Mouse (Mus musculus): ENCODE data around the gene Nos1. TPM values are rescaled to one million over a fixed set of nuclear protein-coding genes. Genes with fewer than 3 reads are reported as not detected.

Nos1 gene
- polyA plus RNA-seq, 2 experiments, result 0.41 to 0.70 TPM

DNA sequence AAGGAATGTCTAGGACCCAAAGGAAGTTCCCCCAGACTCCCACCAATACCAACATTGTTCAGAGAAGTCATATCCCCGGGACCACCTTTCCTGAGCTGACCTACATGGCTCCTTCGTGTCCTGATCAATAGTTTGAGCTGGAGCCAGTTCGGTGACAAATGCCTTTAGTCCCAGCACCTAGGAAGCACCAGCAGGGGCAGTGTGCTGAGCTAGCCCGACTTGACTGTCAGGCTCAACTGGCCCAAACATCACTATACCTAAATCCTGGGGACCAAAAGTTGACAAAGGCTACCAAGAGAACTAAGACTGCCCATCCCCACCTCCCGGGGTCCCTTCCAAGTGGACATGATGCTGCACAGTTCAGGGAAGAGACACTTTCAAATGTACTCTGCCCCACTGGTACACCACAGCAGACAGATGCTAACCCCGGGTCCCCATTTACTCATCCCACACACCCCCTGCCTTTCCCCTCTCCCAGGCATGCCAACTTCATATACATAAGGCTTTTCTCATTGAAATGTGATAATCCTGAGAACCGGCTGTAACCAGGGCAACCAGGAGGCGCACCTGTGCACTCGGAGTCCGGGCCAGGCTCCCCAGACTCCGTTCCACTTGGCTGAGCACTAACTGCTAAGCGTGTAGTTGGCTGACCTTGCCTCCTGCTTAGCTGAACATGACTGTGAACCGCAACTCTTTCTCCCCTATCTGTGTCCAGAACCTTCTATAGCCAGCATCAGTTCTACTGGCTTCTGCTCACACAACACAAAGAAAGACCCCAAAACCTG is 120.3 kb downstream of the Nos1 start:
- WGBS, result 24% methylated on average over 13 of the region's 13 CpGs
- no peak overlapping the region for H3K9ac ChIP-seq (ENCODE audit: low read depth, low read length, severe bottlenecking)
- H3K36me3 ChIP-seq (ENCODE audit: control insufficient read depth, insufficient read depth, low read length), result no peaks in the 10 kb centered on the region
- H3K27ac ChIP-seq (replicated peaks; ENCODE audit: low read depth, low read length), result no peak overlapping the region
- DNase-seq (ENCODE audit: low spot score) (no peak), ATAC-seq (ENCODE audit: low FRiP score, low read depth) (no peak; the same call in 1 of the 2 replicates)
- no peak overlapping the region for H3K4me3 ChIP-seq (replicated peaks; ENCODE audit: low read length)
- no peaks in the 10 kb centered on the region for H3K9me3 ChIP-seq (ENCODE audit: control insufficient read depth, low read length)
- peaks cover 7% of the 10 kb centered on the region; the same call in 1 of the 2 replicates for H3K4me1 ChIP-seq (ENCODE audit: control insufficient read depth, insufficient read depth, low read length)
- TF ChIP-seq POLR2A (IDR thresholded peaks at IDR 0.05; ENCODE audit: borderline replicate concordance, extremely low read depth, insufficient read depth, insufficient read length), result no peak
- H3K27me3 ChIP-seq (ENCODE audit: control insufficient read depth, insufficient read depth, low read length), result no peaks in the 10 kb centered on the region
- H3K4me2 ChIP-seq (replicated peaks; ENCODE audit: low read depth, low read length, severe bottlenecking), result no peak overlapping the region

DNA sequence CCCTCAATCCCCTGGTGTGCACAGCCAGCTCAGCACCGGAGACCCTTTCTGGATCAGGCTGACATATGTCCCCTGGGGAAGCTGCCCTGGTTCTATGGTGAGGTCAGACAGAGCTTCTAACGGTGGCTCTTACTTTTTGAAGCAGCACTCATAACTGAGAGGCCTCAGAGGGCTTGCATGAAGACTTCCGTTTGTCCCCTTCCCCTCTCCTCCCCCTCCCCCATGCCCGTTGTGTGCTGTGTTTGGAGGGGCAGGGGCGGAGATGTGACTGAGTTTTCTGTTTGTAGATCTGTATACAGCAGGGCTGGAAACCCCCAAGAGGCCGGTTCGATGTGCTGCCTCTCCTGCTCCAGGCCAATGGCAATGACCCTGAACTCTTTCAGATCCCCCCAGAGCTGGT is 122.7 kb downstream of the Nos1 start:
- no peak overlapping the region for H3K4me3 ChIP-seq (replicated peaks; ENCODE audit: low read length)
- no peaks in the 10 kb centered on the region for H3K27me3 ChIP-seq (ENCODE audit: control insufficient read depth, insufficient read depth, low read length)
- H3K9ac ChIP-seq (ENCODE audit: low read depth, low read length, severe bottlenecking), result no peak overlapping the region
- ATAC-seq (ENCODE audit: low FRiP score, low read depth) (no peak), DNase-seq (ENCODE audit: low spot score) (no peak)
- H3K36me3 ChIP-seq (ENCODE audit: control insufficient read depth, insufficient read depth, low read length), result no peaks in the 10 kb centered on the region
- WGBS, result 40% methylated on average over 5 of the region's 7 CpGs
- H3K4me1 ChIP-seq (ENCODE audit: control insufficient read depth, insufficient read depth, low read length), result 0 out of 2 replicates have a peak, but pooled peaks cover 3% of the 10 kb centered on the region
- H3K4me2 ChIP-seq (replicated peaks; ENCODE audit: low read depth, low read length, severe bottlenecking), result no peak overlapping the region
- no peaks in the 10 kb centered on the region for H3K9me3 ChIP-seq (ENCODE audit: control insufficient read depth, low read length)
- no peak for TF ChIP-seq POLR2A (IDR thresholded peaks at IDR 0.05; ENCODE audit: borderline replicate concordance, extremely low read depth, insufficient read depth, insufficient read length)
- no peak overlapping the region for H3K27ac ChIP-seq (replicated peaks; ENCODE audit: low read depth, low read length)

DNA sequence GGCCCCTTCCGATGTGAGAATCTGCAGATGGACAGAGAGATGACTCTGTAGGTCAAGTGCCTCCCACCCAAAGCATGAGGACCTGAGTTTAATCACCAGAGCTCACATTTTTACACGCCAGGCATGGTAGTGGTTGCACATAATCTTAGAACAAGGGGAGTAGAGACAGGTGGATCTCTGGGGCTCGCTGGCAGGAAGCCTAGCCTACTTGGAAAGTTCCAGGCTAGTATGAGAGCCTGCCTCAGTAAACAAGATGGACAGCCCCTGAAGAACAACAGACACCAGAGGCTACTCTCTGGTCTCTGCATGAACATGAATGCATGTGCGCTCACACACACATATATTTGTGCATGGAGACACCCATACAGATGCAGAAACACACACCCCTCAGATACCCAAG is 124.9 kb downstream of the Nos1 start:
- Histone ChIP-seq H3K36me3 (ENCODE audit: control insufficient read depth, insufficient read depth, low read length) (no peaks in the 10 kb centered on the region), H3K9ac (ENCODE audit: low read depth, low read length, severe bottlenecking) (no peak overlapping the region), H3K4me1 (ENCODE audit: control insufficient read depth, insufficient read depth, low read length) (0 out of 2 replicates have a peak, but pooled peaks cover 3% of the 10 kb centered on the region), H3K4me2 (replicated peaks; ENCODE audit: low read depth, low read length, severe bottlenecking) (no peak overlapping the region), H3K27ac (replicated peaks; ENCODE audit: low read depth, low read length) (no peak overlapping the region), H3K4me3 (replicated peaks; ENCODE audit: low read length) (no peak overlapping the region), H3K27me3 (ENCODE audit: control insufficient read depth, insufficient read depth, low read length) (no peaks in the 10 kb centered on the region), H3K9me3 (ENCODE audit: control insufficient read depth, low read length) (no peaks in the 10 kb centered on the region)
- no peak for TF ChIP-seq POLR2A (IDR thresholded peaks at IDR 0.05; ENCODE audit: borderline replicate concordance, extremely low read depth, insufficient read depth, insufficient read length)
- 78% methylated on average over 4 of the region's 4 CpGs for WGBS
- ATAC-seq (ENCODE audit: low FRiP score, low read depth) (no peak), DNase-seq (ENCODE audit: low spot score) (no peak)

GRCm38 (mm10) chr5:117909524-117909923 is 128.7 kb downstream of the Nos1 start:
- Histone ChIP-seq H3K4me1 (ENCODE audit: control insufficient read depth, insufficient read depth, low read length) (no peaks in the 10 kb centered on the region), H3K9me3 (ENCODE audit: control insufficient read depth, low read length) (no peaks in the 10 kb centered on the region), H3K9ac (ENCODE audit: low read depth, low read length, severe bottlenecking) (no peak overlapping the region), H3K27ac (replicated peaks; ENCODE audit: low read depth, low read length) (no peak overlapping the region), H3K4me2 (replicated peaks; ENCODE audit: low read depth, low read length, severe bottlenecking) (no peak overlapping the region), H3K4me3 (replicated peaks; ENCODE audit: low read length) (no peak overlapping the region), H3K36me3 (ENCODE audit: control insufficient read depth, insufficient read depth, low read length) (no peaks in the 10 kb centered on the region), H3K27me3 (ENCODE audit: control insufficient read depth, insufficient read depth, low read length) (no peaks in the 10 kb centered on the region)
- DNase-seq (ENCODE audit: low spot score), result no peak
- ATAC-seq (ENCODE audit: low FRiP score, low read depth), result no peak
- TF ChIP-seq POLR2A (IDR thresholded peaks at IDR 0.05; ENCODE audit: borderline replicate concordance, extremely low read depth, insufficient read depth, insufficient read length), result no peak
- WGBS, result 67% methylated on average over 4 of the region's 4 CpGs

- Histone ChIP-seq H3K9ac (ENCODE audit: low read depth, low read length, severe bottlenecking) (no peak overlapping the region), H3K27me3 (ENCODE audit: control insufficient read depth, insufficient read depth, low read length) (no peaks in the 10 kb centered on the region), H3K36me3 (ENCODE audit: control insufficient read depth, insufficient read depth, low read length) (no peaks in the 10 kb centered on the region), H3K4me1 (ENCODE audit: control insufficient read depth, insufficient read depth, low read length) (no peaks in the 10 kb centered on the region), H3K4me2 (replicated peaks; ENCODE audit: low read depth, low read length, severe bottlenecking) (no peak overlapping the region), H3K9me3 (ENCODE audit: control insufficient read depth, low read length) (no peaks in the 10 kb centered on the region), H3K27ac (replicated peaks; ENCODE audit: low read depth, low read length) (no peak overlapping the region), H3K4me3 (replicated peaks; ENCODE audit: low read length) (no peak overlapping the region)
- WGBS, result 82% methylated on average over 5 of the region's 5 CpGs
- TF ChIP-seq POLR2A (IDR thresholded peaks at IDR 0.05; ENCODE audit: borderline replicate concordance, extremely low read depth, insufficient read depth, insufficient read length), result no peak
- ATAC-seq (ENCODE audit: low FRiP score, low read depth) (no peak), DNase-seq (ENCODE audit: low spot score) (no peak)
Measured at GRCm38 (mm10) chr5:117916349-117916748, 135.5 kb downstream of the Nos1 start.
